Mouse (Mus musculus) monocyte, adult 59 days (primary cell): Measurements from ENCODE around the gene Sult2a1. TPM values are rescaled to one million over a fixed set of nuclear protein-coding genes. Genes with fewer than 3 reads are reported as not detected.

ENCODE experiments used
- total RNA-seq, 2 experiments: library from RNA; stranded (reverse); gene quantifications; one replicate each; pipeline ENCODE4 v1.2.4; 2023

The Sult2a1 gene
- total RNA-seq: not detected

DNA sequence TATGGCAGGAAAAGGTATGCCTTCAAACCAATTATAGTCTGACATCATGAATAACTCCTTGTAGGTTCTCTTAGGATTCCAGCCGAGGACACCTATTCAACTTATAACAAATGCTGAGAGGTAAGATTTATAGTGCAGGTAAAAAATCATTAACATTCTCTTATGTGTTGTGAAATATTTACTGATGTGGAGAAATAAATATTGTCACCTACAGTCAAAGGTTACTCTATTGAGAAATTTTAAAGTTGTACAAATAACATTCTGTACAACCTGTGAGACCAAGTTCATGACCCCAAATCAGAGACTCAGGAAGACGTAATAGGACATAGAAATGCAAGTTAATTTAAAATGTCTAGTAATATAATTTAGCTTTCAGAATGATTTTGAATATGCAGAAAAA, at the start of gene Sult2a1:
TSS of gene Sult2a1 (minus strand) at position 101 of the 400 bp plus-strand sequence.

Other genes starting within 250 kb of the Sult2a1 start
- not detected for gene Sult2a5, start 213.4 kb downstream of the Sult2a1 start, total RNA-seq
- not detected for gene Sult2a2, start 103.9 kb downstream of the Sult2a1 start, total RNA-seq
- not detected for gene Sult2a4, start 152.2 kb upstream of the Sult2a1 start, total RNA-seq